Mouse (Mus musculus): ENCODE data around the gene Crtam.

Crtam gene

DNA sequence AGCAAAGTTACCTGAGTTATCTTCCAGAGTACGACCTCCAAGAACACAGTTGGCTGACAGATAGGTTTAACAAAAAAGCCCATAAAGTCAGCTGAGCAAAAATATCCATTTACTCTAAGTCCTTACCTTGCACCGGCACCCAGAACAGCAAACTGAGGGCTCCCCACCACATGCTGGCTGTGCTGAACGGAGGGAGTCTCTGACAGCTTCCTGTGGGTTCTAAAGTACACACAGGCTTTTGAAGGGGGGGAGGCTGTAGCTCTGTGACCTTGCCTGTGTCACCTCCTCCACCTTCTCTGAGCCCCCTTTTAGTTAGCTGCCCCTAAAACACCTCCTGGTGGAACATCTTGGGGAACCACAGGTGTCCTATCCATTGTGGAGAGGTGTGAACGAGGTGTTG, at the start of gene Crtam:
Crtam (minus strand) TSS at position 214 of the 400 bp plus-strand sequence.
- DNase-seq = no peak

DNA sequence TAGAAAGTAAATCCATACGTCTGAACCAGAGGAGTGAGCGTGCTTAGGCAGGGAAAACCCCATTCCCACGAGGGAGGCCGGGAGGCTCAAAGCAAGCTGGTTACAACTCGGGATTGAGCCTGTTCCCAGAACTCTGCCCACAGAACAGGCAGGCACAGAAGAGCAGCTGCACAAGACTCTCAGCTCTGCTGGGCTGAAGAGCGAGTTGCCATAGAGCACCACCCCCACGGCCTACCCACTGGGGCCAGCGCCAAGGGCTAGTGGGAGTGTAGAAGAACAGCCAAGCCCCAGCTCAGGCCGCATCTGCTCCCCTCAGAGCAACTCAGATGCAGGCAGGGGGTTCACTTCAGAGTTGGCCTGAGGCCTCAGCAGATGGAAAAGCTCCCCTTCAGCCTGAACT, 49.7 kb upstream of the Crtam start:
- DNase-seq = peak; percentile 83

GRCm38 (mm10) chr9:41053478-41053877, 49.0 kb upstream of the Crtam start:
- DNase-seq = no peak

- DNase-seq = no peak
These were observed 46.9 kb upstream of the Crtam start for GRCm38 (mm10) chr9:41051080-41051932.

DNA sequence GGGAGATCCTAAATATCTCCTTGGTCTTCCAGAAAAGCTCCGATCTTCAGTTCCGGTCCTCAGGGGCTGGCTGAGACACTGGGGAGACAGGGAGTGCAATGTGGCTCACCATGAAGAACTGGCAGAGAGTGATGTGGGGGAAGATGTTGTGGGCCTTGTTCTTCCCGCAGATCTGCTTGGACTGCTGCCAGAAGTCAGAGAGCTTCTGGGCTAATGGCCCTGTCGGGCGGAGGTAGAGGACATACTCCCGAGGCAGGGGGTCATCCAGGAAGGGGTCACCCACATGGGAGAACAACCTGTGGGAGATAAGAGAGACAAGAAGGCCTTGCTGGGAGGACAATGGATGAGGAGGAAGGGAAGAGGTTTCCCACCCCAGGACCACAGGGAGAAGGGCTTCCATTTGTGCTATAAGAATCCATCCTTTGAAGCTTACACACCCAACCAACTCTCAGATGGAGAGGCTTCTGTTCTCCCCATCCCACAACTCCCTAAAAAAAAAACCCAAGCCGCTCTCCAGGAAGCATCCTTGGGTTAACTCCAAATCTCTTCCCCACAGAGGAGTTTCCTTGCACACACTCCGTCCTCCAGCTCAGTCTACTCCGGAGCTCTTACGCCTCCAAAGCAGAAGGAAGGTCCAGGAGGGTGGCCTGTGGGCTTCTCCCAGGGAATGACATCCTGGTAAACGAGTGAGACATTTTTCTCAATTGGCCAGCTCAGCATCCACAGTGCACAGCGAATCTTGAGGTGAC, 46.1 kb upstream of the Crtam start:
- DNase-seq = no peak

GRCm38 (mm10) chr9:41049282-41049681, 44.9 kb upstream of the Crtam start:
- no peak for DNase-seq

GRCm38 (mm10) chr9:41048820-41049219, 44.4 kb upstream of the Crtam start:
- DNase-seq = no peak

DNA sequence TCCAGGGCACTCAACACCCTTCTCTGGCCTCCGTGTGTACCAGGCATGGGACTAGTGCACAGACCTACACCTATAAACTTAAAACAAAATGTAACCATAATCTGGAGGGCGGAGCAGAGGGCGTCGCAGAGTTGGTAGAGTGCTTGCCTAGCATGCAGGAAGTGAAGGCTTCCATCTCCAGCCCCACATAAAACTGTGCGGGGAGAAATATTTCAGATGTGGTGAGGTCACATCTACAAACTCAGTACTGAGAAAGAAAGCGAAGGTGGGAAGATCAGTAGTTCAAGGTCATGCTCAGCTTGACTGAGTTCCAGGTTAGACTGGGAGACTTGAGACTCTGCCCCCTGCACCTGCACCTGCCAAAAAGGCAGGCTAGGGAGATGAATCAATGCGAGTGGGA, 43.8 kb upstream of the Crtam start:
- no peak for DNase-seq

- no peak for DNase-seq
These were observed 43.2 kb upstream of the Crtam start for GRCm38 (mm10) chr9:41047654-41048053.

- peak; percentile 91 for DNase-seq
These were observed 40.2 kb upstream of the Crtam start for GRCm38 (mm10) chr9:41044626-41045025.

GRCm38 (mm10) chr9:41043641-41044040, 39.2 kb upstream of the Crtam start:
- DNase-seq = peak; percentile 48

- no peak for DNase-seq
These were observed 37.0 kb upstream of the Crtam start for GRCm38 (mm10) chr9:41041404-41041803.

DNA sequence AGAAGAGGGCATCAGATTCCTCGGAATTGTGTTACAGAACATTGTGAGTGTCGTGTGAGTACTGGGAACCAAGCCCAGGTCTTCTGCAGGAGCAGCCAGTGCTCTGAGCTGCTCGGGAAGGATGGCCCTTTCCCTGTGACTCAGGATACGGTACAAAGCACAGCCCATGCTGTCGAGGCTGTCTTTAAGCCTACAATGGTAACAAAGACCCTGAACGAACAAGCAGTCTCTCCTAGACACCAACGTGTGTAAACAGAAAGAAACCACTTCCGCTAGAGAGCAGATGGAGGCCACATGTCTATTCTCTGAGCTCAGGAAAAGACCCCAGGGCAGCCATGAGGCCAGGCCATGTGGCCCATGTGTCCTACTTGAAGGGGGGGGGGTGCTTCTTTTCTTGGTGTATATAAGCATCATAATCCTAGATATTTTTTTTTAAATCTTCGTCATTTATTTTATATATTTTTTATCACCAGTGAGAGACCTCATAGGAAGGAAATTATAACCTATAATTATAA, 33.8 kb upstream of the Crtam start:
- DNase-seq = no peak

GRCm38 (mm10) chr9:41031590-41032489, 27.4 kb upstream of the Crtam start:
- no peak for DNase-seq

DNA sequence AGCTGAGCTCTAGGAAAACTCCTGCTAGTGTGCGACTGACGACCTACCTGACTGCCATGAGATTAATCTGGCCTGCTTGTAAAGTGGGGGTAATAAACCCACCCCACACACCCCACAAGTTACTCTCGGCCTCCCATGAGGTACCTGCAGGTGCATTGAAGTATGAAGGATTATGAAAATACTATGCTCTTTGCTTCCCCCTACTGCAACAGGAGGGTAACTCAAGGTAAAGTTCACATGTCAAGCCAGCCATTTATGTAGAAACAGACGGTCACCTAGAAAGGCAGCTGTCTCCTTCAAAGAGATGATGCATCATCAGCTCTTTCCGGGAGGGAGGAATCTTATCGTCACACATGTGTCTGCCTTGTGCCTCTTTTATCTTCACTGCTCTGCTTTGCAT, 25.4 kb upstream of the Crtam start:
- DNase-seq = no peak

- peak; percentile 56 for DNase-seq
These were observed 24.0 kb upstream of the Crtam start for GRCm38 (mm10) chr9:41028470-41028869.

GRCm38 (mm10) chr9:41021690-41022089, 17.3 kb upstream of the Crtam start:
- no peak for DNase-seq

- no peak for DNase-seq
These were observed 16.1 kb upstream of the Crtam start for GRCm38 (mm10) chr9:41020486-41020885.

GRCm38 (mm10) chr9:41014512-41014911, 10.1 kb upstream of the Crtam start:
- no peak for DNase-seq

DNA sequence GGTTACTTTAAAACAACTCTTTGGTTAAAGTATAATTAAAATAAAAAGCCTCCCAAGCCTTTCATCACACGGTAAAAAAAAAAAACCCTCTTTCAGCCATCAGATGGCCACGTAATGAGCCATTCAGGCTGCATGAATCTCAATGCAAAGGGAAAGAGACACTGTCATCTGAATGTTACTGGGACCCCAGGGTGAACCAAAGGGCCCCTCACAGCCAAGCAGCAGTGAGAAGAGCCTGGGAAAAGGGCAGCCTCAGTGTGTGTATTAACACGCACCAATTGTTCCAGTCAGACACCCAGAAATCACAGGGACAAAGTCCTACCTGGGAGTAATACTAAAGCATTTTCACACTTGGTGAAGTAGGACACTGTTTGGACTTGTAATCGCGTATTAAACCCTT, 8.0 kb upstream of the Crtam start:
- DNase-seq = no peak

GRCm38 (mm10) chr9:41011512-41012436, 7.3 kb upstream of the Crtam start:
- DNase-seq = no peak

- no peak for DNase-seq
These were observed 3.4 kb upstream of the Crtam start for GRCm38 (mm10) chr9:41007785-41008184.

Data from cerebellum, adult 11 months (tissue).